Mouse (Mus musculus): ENCODE measurements around the gene Qrsl1.

GRCm38 (mm10) chr10:43910873-43911142 lies 9.3 kb upstream of the Qrsl1 start:
- TF ChIP-seq CTCF (IDR thresholded peaks at IDR 0.05; ENCODE audit: low read depth, low read length) = no peak
- TF ChIP-seq GATA2 (IDR thresholded peaks at IDR 0.05; ENCODE audit: borderline replicate concordance, low read depth, low read length) = no peak
- no peak for TF ChIP-seq TAL1 (conservative IDR thresholded peaks at IDR 0.05; ENCODE audit: low read depth, low read length)
